Mouse (Mus musculus) MEL (cell line): Measurements from ENCODE around the gene Zdhhc4. TPM values are rescaled to one million over a fixed set of nuclear protein-coding genes. Genes with fewer than 3 reads are reported as not detected.
A peak's percentile ranks its signal among the peaks of the same experiment; 100 is the strongest.

Experiments used
- DNase-seq: peaks from one replicate; pipeline ENCODE4 v3.0.0; 2011; ENCODE audit warnings: low read depth, low spot score
- H3K27ac ChIP-seq: 2 replicates; pipeline ENCODE4 v1.5.1; 2012; ENCODE audit warnings: low read depth, mild to moderate bottlenecking, control low read depth, low read length, moderate library complexity; ENCODE audit not compliant: control insufficient read depth
- H3K27me3 ChIP-seq, 2 experiments: fragments of 150-350 bp in 1 of 2; sonication (generic) in 1 of 2; 2 replicates each; pipeline ENCODE4 v1.6.1; 2012; ENCODE audit warnings: low read length in 2 of 2, mild to moderate bottlenecking in 2 of 2, improper control_type of control experiment in 1 of 2, moderate library complexity in 1 of 2; ENCODE audit not compliant: insufficient read depth in 2 of 2, control insufficient read depth in 1 of 2
- H3K36me3 ChIP-seq, 2 experiments: 2 replicates each; pipeline ENCODE4 v1.6.1; 2012 to 2014; ENCODE audit warnings: low read length in 2 of 2, improper control_type of control experiment in 1 of 2, inconsistent platforms in 1 of 2, mild to moderate bottlenecking in 1 of 2; ENCODE audit not compliant: insufficient read depth in 2 of 2, control insufficient read depth in 1 of 2
- H3K4me1 ChIP-seq, 2 experiments: fragments of 150-350 bp in 1 of 2; sonication (generic) in 1 of 2; 2 replicates each; pipeline ENCODE4 v1.6.1; 2012; ENCODE audit warnings: low read length in 2 of 2, improper control_type of control experiment in 1 of 2, mild to moderate bottlenecking in 1 of 2; ENCODE audit not compliant: insufficient read depth in 2 of 2, control insufficient read depth in 1 of 2
- H3K4me3 ChIP-seq, 2 experiments: fragments of 150-350 bp in 1 of 2; sonication (generic) in 1 of 2; 2 replicates each; pipeline ENCODE4 v1.5.1; 2012; ENCODE audit warnings: low read depth in 2 of 2, low read length in 2 of 2, mild to moderate bottlenecking in 2 of 2, moderate library complexity in 2 of 2, control low read depth in 1 of 2, improper control_type of control experiment in 1 of 2; ENCODE audit not compliant: control insufficient read depth in 1 of 2, insufficient read depth in 1 of 2
- H3K79me2 ChIP-seq: 2 replicates; pipeline ENCODE4 v1.6.1; 2012; ENCODE audit warnings: mild to moderate bottlenecking, low read length, moderate library complexity; ENCODE audit not compliant: control insufficient read depth, poor library complexity, insufficient read depth
- H3K9ac ChIP-seq: 2 replicates; pipeline ENCODE4 v1.6.1; 2012; ENCODE audit warnings: low read depth, mild to moderate bottlenecking, control low read depth, low read length, moderate library complexity; ENCODE audit not compliant: control insufficient read depth, poor library complexity, severe bottlenecking
- H3K9me3 ChIP-seq: fragments of 150-350 bp; sonication (generic); replicated peaks from 2 replicates; pipeline ENCODE4 v1.6.1; 2012; ENCODE audit warnings: mild to moderate bottlenecking, low read length, improper control_type of control experiment, moderate library complexity; ENCODE audit not compliant: insufficient read depth
- CHD1 ChIP-seq: IDR thresholded peaks from 2 replicates; pipeline ENCODE4 v1.6.1; 2012; ENCODE audit warnings: low read depth, mild to moderate bottlenecking, inconsistent platforms, low read length, improper control_type of control experiment
- CHD2 ChIP-seq: IDR thresholded peaks from 2 replicates; pipeline ENCODE4 v1.6.1; 2011; ENCODE audit warnings: low read length, improper control_type of control experiment
- E2F4 ChIP-seq: IDR thresholded peaks from 2 replicates; pipeline ENCODE4 v1.6.1; 2011; ENCODE audit warnings: low read depth, low read length, improper control_type of control experiment, borderline replicate concordance
- EP300 ChIP-seq, 2 experiments: IDR thresholded peaks; 2 replicates each; pipeline ENCODE4 v1.6.1; 2011; ENCODE audit warnings: improper control_type of control experiment in 2 of 2, low read length in 2 of 2, low read depth in 1 of 2, mild to moderate bottlenecking in 1 of 2
- ETS1 ChIP-seq: IDR thresholded peaks from 2 replicates; pipeline ENCODE4 v1.6.1; 2012; ENCODE audit warnings: low read depth, mild to moderate bottlenecking, inconsistent platforms, low read length, improper control_type of control experiment, moderate library complexity
- GABPA ChIP-seq: IDR thresholded peaks from 2 replicates; pipeline ENCODE4 v1.6.1; 2012; ENCODE audit warnings: low read depth, mild to moderate bottlenecking, inconsistent platforms, low read length, improper control_type of control experiment, moderate library complexity
- GATA1 ChIP-seq: IDR thresholded peaks from 2 replicates; pipeline ENCODE4 v1.6.1; 2011; ENCODE audit warnings: low read depth, low read length, improper control_type of control experiment
- HCFC1 ChIP-seq: IDR thresholded peaks from 2 replicates; pipeline ENCODE4 v1.6.1; 2012; ENCODE audit warnings: low read depth, mild to moderate bottlenecking, inconsistent platforms, low read length, improper control_type of control experiment, moderate library complexity
- JUND ChIP-seq: IDR thresholded peaks from 2 replicates; pipeline ENCODE4 v1.6.1; 2011; ENCODE audit warnings: low read depth, mild to moderate bottlenecking, improper control_type of control experiment, low read length
- KAT2A ChIP-seq: conservative IDR thresholded peaks from 2 replicates; pipeline ENCODE4 v1.6.1; 2012; ENCODE audit warnings: low read depth, low read length, improper control_type of control experiment, inconsistent platforms
- MAZ ChIP-seq: IDR thresholded peaks from 2 replicates; pipeline ENCODE4 v1.6.1; 2012; ENCODE audit warnings: low read depth, mild to moderate bottlenecking, inconsistent platforms, low read length, improper control_type of control experiment
- MYC ChIP-seq: IDR thresholded peaks from 2 replicates; pipeline ENCODE4 v1.6.1; 2011; ENCODE audit warnings: low read depth, mild to moderate bottlenecking, low read length, improper control_type of control experiment, moderate library complexity
- POLR2AphosphoS5 ChIP-seq: IDR thresholded peaks from 2 replicates; pipeline ENCODE4 v1.6.1; 2012; ENCODE audit warnings: low read depth, borderline replicate concordance, mild to moderate bottlenecking, inconsistent platforms, low read length, moderate library complexity, mixed read lengths
- RAD21 ChIP-seq: IDR thresholded peaks from 2 replicates; pipeline ENCODE4 v1.6.1; 2011; ENCODE audit warnings: mild to moderate bottlenecking, low read depth, low read length, improper control_type of control experiment
- RCOR1 ChIP-seq: IDR thresholded peaks from 2 replicates; pipeline ENCODE4 v1.6.1; 2012; ENCODE audit warnings: low read depth, mild to moderate bottlenecking, inconsistent platforms, low read length, improper control_type of control experiment
- SIN3A ChIP-seq: IDR thresholded peaks from 2 replicates; pipeline ENCODE4 v1.6.1; 2012; ENCODE audit warnings: low read length, improper control_type of control experiment, inconsistent platforms
- TAL1 ChIP-seq: IDR thresholded peaks from 2 replicates; pipeline ENCODE4 v1.6.1; 2012; ENCODE audit warnings: mild to moderate bottlenecking, inconsistent platforms, low read length, moderate library complexity, mixed read lengths
- TBP ChIP-seq: IDR thresholded peaks from 2 replicates; pipeline ENCODE4 v1.8.0; 2011; ENCODE audit warnings: low read depth, low read length, improper control_type of control experiment
- USF1 ChIP-seq: IDR thresholded peaks from 2 replicates; pipeline ENCODE4 v1.6.1; 2014; ENCODE audit warnings: low read depth, mild to moderate bottlenecking, inconsistent platforms, low read length, improper control_type of control experiment, moderate library complexity
- USF2 ChIP-seq, 2 experiments: IDR thresholded peaks; 2 replicates each; pipeline ENCODE4 v1.6.1; 2011 to 2012; ENCODE audit warnings: improper control_type of control experiment in 2 of 2, low read length in 2 of 2, borderline replicate concordance in 1 of 2, inconsistent platforms in 1 of 2, low read depth in 1 of 2, mild to moderate bottlenecking in 1 of 2; ENCODE audit not compliant: insufficient read depth in 1 of 2
- polyA plus RNA-seq, 2 experiments: library from polyadenylated mRNA; stranded (reverse) in 1 of 2; unstranded in 1 of 2; fragments of >175 nt in 1 of 2; fragments of >200 nt in 1 of 2; gene quantifications; 2 replicates each; pipeline versions ENCODE4 v1.2.1 to v1.2.4; 2012; ENCODE audit warnings: low replicate concordance in 2 of 2, low read depth in 1 of 2; ENCODE audit not compliant: insufficient read length in 2 of 2, insufficient read depth in 1 of 2, missing spikeins in 1 of 2
- total RNA-seq: library from RNA; depleted of rRNA; stranded (reverse); fragments of 300-350 nt; gene quantifications from 2 replicates; pipeline ENCODE4 v1.2.3, GENCODE M21; 2012

Gene Zdhhc4
- total and polyA plus RNA-seq, 3 experiments: 17.6 to 62.1 TPM; not detected in 1

GRCm38 (mm10) chr5:143272540-143273330 is 56.3 kb downstream of the Zdhhc4 start (continued):
- TF ChIP-seq RCOR1: peak; percentile 84
- peak; percentile 79 to 95 for TF ChIP-seq EP300 (IDR thresholded peaks at IDR 0.05; ENCODE audit: low read depth in 1 of 2, low read length in 2 of 2)
- TF ChIP-seq POLR2AphosphoS5: no peak
- TF ChIP-seq JUND: no peak
- peak; percentile 5; the same call in 1 of the 2 replicates for TF ChIP-seq USF1
- TF ChIP-seq ETS1: peak; percentile 76
- TF ChIP-seq KAT2A: no peak
- no peak for TF ChIP-seq E2F4
- TF ChIP-seq MAZ: peak; percentile 96
- TF ChIP-seq USF2 (IDR thresholded peaks at IDR 0.05; ENCODE audit: borderline replicate concordance in 1 of 2, insufficient read depth in 1 of 2, low read depth in 1 of 2, low read length in 2 of 2): no peak
- peak; percentile 86 for TF ChIP-seq GATA1
- TF ChIP-seq SIN3A: peak; percentile 81
- TF ChIP-seq TBP: peak; percentile 44
- peak; percentile 29; the same call in 1 of the 2 replicates for TF ChIP-seq CHD2

- TF ChIP-seq GATA1 (peak; percentile 60; the same call in 1 of the 2 replicates), EP300 (IDR thresholded peaks at IDR 0.05; ENCODE audit: low read depth in 1 of 2, low read length in 2 of 2) (peak in 1 of 2 experiments; percentile 52; a peak in 1 of 4 replicates), CHD1 (no peak), MYC (no peak), HCFC1 (no peak), USF1 (no peak), E2F4 (no peak), GABPA (no peak), MAZ (no peak), TAL1 (no peak; the same call in 1 of the 2 replicates), POLR2AphosphoS5 (no peak), ETS1 (no peak), CHD2 (no peak), RAD21 (no peak)
- peaks cover 7% of the 10 kb centered on the region for H3K79me2 ChIP-seq
- peaks cover 8 to 39% of the 10 kb centered on the region in 2 experiments for H3K4me1 ChIP-seq
- H3K27ac ChIP-seq: peak overlapping the region; percentile 96
- peaks cover 0 to 20% of the 10 kb centered on the region in 2 experiments; a peak in 2 of 4 replicates for H3K36me3 ChIP-seq
- peak; percentile 81 for DNase-seq
- H3K27me3 ChIP-seq: no peaks in the 10 kb centered on the region
- peak overlapping the region; percentile 40 to 51 for H3K4me3 ChIP-seq
- no peaks in the 10 kb centered on the region for H3K9me3 ChIP-seq
- H3K9ac ChIP-seq: peak overlapping the region; percentile 47
These were observed 56.9 kb downstream of the Zdhhc4 start for GRCm38 (mm10) chr5:143272108-143272507.
